Mouse (Mus musculus): ENCODE data around the gene Mrps18c. TPM values are rescaled to one million over a fixed set of nuclear protein-coding genes. Genes with fewer than 3 reads are reported as not detected.
A peak's percentile ranks its signal among the peaks of the same experiment; 100 is the strongest.

Gene Mrps18c
- total RNA-seq, 2 experiments from 2014 or later: 62.6 to 74.4 TPM

GRCm38 (mm10) chr5:100835862-100836538 is 37.6 kb downstream of the Mrps18c start:
- intact Hi-C loops (cut with DNase I): no loop called here
- Histone ChIP-seq H3K27ac (peak overlapping the region; percentile 66), H3K4me3 (no peak overlapping the region)
- TF ChIP-seq CTCF (IDR thresholded peaks at IDR 0.05): no peak
- no peak for DNase-seq

GRCm38 (mm10) chr5:100837907-100838306 is 39.5 kb downstream of the Mrps18c start:
- Histone ChIP-seq H3K27ac (no peak overlapping the region), H3K4me3 (no peak overlapping the region)
- intact Hi-C loops (cut with DNase I): no loop called here
- DNase-seq: no peak
- TF ChIP-seq CTCF (IDR thresholded peaks at IDR 0.05): no peak

- H3K4me3 ChIP-seq: no peak overlapping the region
- TF ChIP-seq CTCF (IDR thresholded peaks at IDR 0.05): no peak
- H3K27ac ChIP-seq: no peak overlapping the region
- intact Hi-C loops (cut with DNase I): no loop called here
- DNase-seq: no peak
These were observed 46.1 kb downstream of the Mrps18c start for GRCm38 (mm10) chr5:100844485-100844884.

GRCm38 (mm10) chr5:100845485-100845847 is 47.0 kb downstream of the Mrps18c start, which contains the start of gene Gpat3:
Gpat3 (plus strand) TSS chr5:100845713.
- H3K4me3 ChIP-seq: peak within 1 kb of the TSS; percentile 89
- H3K27ac ChIP-seq: peak within 1 kb of the TSS; percentile 88
- intact Hi-C loops (cut with DNase I): no loop called here
- DNase-seq: peak; percentile 64
- no peak for TF ChIP-seq CTCF (IDR thresholded peaks at IDR 0.05)

- DNase-seq: peak; percentile 87
- intact Hi-C loops (cut with DNase I): no loop called here
- TF ChIP-seq CTCF (IDR thresholded peaks at IDR 0.05): no peak
- Histone ChIP-seq H3K27ac (peak overlapping the region; percentile 88), H3K4me3 (peak overlapping the region; percentile 89)
These were observed 47.6 kb downstream of the Mrps18c start for GRCm38 (mm10) chr5:100845848-100846598.

- TF ChIP-seq CTCF (IDR thresholded peaks at IDR 0.05): no peak
- intact Hi-C loops (cut with DNase I): no loop called here
- no peak for DNase-seq
- peak overlapping the region; percentile 89 for H3K4me3 ChIP-seq
- H3K27ac ChIP-seq: peak overlapping the region; percentile 88
These were observed 48.1 kb downstream of the Mrps18c start for GRCm38 (mm10) chr5:100846599-100846920.

- DNase-seq: no peak
- no peak for TF ChIP-seq CTCF (IDR thresholded peaks at IDR 0.05)
- H3K27ac ChIP-seq: no peak overlapping the region
- peak overlapping the region; percentile 89 for H3K4me3 ChIP-seq
- intact Hi-C loops (cut with DNase I): no loop called here
These were observed 48.7 kb downstream of the Mrps18c start for GRCm38 (mm10) chr5:100847143-100847542.

- TF ChIP-seq CTCF (IDR thresholded peaks at IDR 0.05): no peak
- no peak for DNase-seq
- intact Hi-C loops (cut with DNase I): no loop called here
- Histone ChIP-seq H3K27ac (no peak overlapping the region), H3K4me3 (no peak overlapping the region)
These were observed 55.5 kb downstream of the Mrps18c start for GRCm38 (mm10) chr5:100853963-100854362.

Other genes starting within 250 kb of the Mrps18c start
- gene Plac8, start 226.4 kb upstream of the Mrps18c start, total RNA-seq (2021): not detected
- 10 to 100 TPM; 72.2 to 74.6 TPM for gene Coq2, start 123.5 kb upstream of the Mrps18c start, total RNA-seq (2021)
- gene Hpse, start 78.9 kb upstream of the Mrps18c start, total RNA-seq (2021): under 1 TPM; 0.20 to 0.45 TPM
- 1 to 10 TPM; 5.1 to 5.3 TPM for gene Helq, start within 50 bp of the Mrps18c start, total RNA-seq (2021)
- 1 to 10 TPM; 4.3 to 4.4 TPM for gene Abraxas1, start 22.3 kb downstream of the Mrps18c start, total RNA-seq (2021)
- 1 to 10 TPM; 2.7 to 8.2 TPM for gene Gpat3, start 47.1 kb downstream of the Mrps18c start, total RNA-seq (2021)